Mouse (Mus musculus) lung, postnatal 4 days (tissue): ENCODE measurements around the gene Atrnl1.
"Not testable (repeated sequence)": the region's sequence is repeated elsewhere in the genome, so short reads cannot be mapped to it uniquely, and the experiment has no call there.

ENCODE experiments used
- DNase-seq, 2 experiments: peaks; one replicate each; pipeline ENCODE4 v3.0.0; 2021

Atrnl1 gene

DNA sequence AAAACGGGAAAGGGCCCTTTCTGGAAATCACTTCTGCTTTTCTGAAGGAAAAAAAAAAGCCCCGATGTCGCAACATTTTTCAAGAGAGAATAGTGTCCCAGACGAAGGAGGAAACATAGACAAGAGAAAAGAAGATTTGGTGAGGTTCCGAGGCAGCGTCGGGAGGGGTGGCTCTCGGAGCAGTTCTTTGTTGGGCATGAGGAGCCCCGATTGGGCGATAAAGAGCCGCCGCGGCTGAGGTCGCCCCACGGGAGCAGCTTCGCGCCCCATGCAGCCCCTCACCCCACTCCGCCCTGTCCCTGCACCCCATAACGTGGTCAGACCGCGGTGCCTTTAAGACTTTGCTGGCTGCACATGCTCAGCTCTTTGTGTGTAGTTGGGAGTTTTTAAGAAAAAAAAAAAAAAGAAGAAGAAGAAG, 767 bp upstream of the Atrnl1 start:
- peak in 1 of 2 experiments; percentile 70 for DNase-seq

GRCm38 (mm10) chr19:57611291-57612178, 701 bp downstream of the Atrnl1 start:
- peak; percentile 76 to 80 for DNase-seq

GRCm38 (mm10) chr19:57612179-57612472, 1.3 kb downstream of the Atrnl1 start:
- DNase-seq: no peak

DNA sequence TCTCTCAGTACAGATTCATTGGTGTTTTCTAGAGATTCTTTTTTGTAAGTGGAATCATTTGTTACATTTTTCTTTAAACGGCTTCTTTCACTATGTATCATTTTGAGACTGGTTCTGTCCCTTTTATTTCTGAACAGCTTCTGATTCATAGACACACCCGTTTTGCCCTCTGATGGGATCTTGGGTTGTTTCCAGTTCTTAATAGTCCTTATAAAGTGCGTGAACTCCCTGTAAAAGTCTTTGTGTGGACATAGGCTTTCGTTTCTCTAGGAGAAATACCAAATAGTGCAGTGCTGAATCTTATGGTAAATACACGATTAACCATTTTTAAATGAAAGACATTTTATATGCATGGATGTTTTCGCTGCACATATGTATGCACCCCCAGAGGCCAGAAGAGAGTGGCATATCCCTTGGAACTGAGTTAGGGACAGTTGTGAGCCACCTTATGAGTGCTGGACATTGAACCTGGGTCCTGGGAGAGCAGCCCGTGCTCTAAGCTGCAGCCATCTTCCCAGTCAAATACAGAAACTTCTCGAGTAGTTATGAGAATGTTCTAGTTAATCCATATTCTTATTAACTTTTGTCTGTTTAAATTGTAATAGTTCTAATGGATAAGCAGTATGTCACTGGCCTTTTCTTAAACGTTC, 5.3 kb downstream of the Atrnl1 start:
- DNase-seq: no peak

GRCm38 (mm10) chr19:57619088-57619487, 8.3 kb downstream of the Atrnl1 start:
- DNase-seq: no peak

- DNase-seq: no peak
These were observed 11.0 kb downstream of the Atrnl1 start for GRCm38 (mm10) chr19:57621814-57622213.

DNA sequence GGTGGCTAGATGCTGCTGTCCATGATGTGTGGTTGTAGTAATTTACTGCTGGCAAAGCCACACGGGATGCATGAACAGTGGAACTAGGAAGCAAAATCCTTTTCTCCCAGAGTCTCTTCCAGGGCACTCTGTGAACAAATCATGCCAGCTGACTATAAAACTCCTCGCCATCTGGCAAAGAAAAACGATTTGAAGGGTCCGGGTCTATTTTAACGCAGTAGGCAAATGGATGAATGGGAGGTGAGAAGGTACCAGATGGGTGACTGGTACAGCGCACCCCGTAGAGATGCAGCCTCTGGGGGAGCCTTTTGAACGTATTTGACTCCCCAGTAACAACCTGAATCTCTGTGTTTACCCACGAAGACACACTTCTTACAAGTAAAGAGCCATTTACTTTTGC, 14.9 kb downstream of the Atrnl1 start:
- no peak for DNase-seq

GRCm38 (mm10) chr19:57627251-57627650, 16.4 kb downstream of the Atrnl1 start:
- DNase-seq: no peak

- DNase-seq: no peak
These were observed 31.7 kb downstream of the Atrnl1 start for GRCm38 (mm10) chr19:57642536-57642935.

GRCm38 (mm10) chr19:57642980-57643379, 32.1 kb downstream of the Atrnl1 start:
- no peak for DNase-seq

DNA sequence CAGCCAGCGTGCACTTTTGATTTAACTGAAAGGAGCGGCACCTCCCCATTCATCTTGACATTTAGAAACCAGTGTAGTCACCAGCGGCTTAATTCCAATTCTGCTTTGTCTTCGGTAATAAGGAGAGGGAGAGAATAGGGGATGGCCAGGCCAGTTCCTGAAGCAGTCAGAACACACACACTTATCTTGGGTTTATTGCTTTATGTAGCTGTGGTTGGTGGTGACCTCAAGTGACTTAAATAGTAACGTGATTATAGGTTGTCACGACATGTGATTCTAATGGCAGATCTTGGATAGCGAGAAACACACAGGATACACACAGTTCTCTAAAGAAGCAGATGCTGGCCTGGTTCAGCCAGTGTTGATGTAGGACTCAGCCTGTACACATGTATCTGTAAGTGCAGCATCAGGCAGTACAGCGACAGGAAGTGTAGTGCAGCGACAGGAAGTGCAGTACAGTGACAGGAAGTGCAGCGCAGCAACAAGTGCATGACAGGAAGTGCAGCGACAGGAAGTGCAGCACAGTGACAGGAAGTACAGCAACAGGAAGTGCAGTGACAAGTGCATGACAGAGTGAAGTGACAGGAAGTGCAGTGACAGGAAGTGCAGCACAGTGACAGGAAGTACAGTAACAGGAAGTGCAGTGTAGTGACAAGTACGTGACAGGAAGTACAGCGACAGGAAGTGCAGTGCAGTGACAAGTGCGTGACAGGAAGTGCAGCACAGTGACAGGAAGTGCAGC, 37.5 kb downstream of the Atrnl1 start:
- no peak for DNase-seq

DNA sequence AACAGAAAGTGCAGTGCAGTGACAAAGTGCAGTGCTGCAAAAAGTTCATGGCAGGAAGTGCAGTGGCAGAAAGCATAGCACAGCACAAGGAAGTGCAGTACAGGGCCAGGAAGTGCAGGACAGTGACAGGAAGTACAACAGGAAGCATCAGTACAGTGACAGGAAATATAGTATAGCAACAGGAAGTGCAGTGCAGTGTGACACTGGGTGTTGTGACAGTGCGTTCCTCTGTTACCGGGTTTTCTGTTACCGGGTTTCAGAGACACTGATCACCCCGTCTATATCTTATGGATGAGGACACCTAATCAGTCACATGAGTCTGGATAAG, 38.1 kb downstream of the Atrnl1 start:
- no peak for DNase-seq

- peak in 1 of 2 experiments; percentile 64 for DNase-seq
These were observed 44.2 kb downstream of the Atrnl1 start for GRCm38 (mm10) chr19:57655083-57655482.

DNA sequence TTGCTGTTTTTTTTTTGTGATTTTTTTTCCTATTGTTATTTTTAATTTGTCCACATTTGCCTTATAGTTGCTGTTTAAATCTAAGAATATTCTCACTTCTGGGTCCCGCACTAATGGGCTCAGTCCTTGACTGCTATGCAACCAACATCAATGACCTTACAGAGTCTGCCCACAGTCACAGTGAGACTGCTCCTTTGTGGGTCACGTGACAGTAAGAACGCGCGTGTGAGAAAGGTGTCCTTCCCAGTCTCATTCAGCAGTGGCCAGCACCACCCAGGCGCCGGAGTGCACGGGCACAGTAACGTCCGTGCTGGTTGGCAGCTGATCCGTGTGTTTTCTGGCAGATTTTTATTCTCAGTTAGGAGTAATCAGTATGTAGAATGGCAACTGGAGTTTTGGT, 44.7 kb downstream of the Atrnl1 start:
- DNase-seq: no peak

DNA sequence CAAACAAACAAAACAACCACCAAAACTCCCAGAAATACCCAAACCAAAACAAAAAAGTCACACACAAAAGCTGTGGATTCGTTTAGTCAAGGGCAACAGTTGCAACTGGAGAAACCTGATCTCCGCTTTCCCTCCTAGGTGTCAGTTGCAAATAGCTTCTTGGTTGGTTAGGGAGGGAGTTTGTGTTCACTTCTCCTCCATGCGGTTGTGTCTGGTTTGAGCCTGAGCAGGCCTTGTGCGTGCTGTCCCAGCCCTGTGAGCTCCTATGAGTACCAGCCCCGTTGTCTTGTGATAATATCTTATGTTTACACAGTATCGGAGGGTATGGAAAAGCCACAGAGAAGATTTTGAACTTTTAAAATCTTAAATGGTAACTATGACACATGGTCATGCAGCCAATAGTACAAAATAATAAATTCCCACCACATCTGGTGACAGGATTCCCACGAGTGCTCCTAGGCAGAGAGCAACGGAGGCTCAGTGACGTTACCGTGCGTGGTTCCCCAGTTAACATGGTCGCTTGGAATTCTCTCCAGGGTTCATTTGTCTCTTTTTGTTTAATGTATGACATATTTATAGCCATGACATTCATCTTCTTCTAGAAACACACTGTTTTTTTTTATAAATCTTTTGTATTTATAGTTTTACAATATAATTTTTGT, 46.7 kb downstream of the Atrnl1 start:
- DNase-seq: peak; percentile 33 to 40

DNA sequence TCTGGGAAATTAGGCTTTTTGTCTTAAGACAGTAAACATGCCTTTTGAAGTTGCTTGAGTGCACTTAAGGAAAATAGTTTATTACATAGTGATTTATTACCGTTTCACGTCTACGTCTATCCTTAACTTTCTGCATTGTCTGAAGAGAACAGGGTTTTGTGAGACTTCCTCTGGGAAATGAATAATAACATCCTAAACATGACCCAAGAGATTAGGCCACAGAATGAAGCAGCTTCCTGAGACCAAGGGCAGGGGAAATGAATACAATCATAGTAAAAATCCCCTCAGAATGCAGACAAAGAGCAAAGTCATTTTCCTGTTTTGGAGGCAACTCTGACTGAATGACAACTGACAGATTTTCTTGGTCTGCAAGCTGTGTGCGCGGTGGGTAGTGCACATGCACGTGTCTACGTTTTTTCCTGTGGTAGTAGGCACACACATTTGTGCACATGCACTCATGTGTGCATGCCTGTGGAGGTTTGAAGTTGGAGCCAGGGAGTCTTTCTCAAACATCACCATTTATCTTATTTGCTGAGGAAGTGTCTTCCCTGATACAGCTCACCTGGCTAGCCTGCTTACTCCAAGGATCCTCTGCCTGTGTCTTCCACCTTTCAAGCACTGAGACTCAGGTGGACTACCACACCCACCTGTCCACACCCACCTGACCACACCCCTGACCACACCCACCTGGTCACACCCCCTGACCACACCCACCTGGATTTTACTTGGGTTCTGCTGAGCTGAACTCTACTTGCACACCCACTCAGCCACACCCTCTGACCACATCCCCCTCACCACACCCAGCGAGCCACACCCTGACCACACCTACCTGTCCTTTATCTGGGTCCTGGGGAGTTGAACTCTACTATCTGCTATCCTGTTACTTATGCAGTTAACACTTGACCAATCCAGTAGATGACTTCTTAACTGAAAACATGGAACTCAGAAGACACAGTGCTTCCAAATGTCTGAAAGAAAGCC, 47.6 kb downstream of the Atrnl1 start:
- peak; percentile 28 to 43 for DNase-seq

- no peak for DNase-seq
These were observed 56.2 kb downstream of the Atrnl1 start for GRCm38 (mm10) chr19:57667011-57667410.

DNA sequence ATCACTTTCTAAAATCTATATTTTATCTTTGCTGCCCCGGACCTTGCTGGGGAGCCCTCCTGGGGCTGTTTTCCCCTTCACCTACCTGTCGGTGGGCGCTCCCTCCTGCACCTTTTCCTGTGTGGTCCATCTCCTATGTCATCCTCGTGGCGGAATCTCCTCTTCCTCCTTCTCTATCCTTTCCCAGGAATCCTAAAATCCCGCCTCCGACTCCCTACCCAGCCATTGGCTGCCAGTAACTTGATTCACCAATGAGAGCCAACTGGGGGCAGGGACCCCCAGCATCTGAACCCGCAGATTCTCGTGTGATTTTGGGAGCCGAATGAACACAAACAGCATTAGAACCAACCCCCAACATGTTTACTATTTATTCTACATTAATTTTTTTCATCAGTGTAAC, 57.1 kb downstream of the Atrnl1 start:
- DNase-seq: no peak

DNA sequence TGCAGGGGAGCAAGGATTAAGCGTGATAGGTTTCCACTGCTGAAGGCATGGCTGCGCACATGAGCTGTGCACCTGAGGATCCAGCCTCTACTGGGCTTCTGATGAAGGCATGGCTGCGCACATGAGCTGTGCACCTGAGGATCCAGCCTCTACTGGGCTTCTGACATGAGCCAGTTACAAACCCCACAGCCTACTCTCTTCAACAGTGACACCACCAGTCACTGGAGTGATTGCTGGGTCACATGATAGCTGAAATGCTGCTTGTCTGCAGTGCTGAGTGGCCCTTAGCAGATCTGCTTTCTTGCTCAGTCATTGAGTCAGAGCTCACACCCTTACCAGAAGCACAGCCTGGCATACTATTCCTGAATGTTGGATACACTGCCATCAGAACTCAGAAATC, 68.6 kb downstream of the Atrnl1 start:
- DNase-seq: no peak

GRCm38 (mm10) chr19:57686596-57686995, 75.8 kb downstream of the Atrnl1 start:
- no peak for DNase-seq

DNA sequence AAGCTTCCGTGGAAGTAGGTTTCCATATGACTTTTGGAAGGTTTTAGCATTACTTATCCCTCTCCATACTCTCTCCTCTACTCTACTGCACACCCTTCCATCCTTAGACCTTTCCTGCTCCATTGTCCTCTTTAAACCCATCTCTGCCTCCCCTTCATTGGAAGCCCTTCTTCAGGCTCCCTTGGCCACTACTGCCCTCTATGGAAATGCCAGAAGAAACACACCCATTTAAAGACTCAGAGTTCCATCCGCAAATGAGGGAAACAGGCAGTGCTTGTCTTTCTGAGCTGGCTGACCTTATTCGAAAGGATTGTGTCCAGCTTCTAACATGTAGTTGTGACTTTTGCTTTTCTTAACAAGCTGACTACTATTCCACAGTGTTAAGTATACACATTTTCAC, 81.7 kb downstream of the Atrnl1 start:
- no peak for DNase-seq

GRCm38 (mm10) chr19:57696781-57697180, 85.9 kb downstream of the Atrnl1 start:
- not testable (repeated sequence) for DNase-seq
